Mouse (Mus musculus) lung, embryonic 15.5 days (tissue): Measurements from ENCODE around the gene Dctn3. TPM values are rescaled to one million over a fixed set of nuclear protein-coding genes. Genes with fewer than 3 reads are reported as not detected.
"Not testable (repeated sequence)": the region's sequence is repeated elsewhere in the genome, so short reads cannot be mapped to it uniquely, and the experiment has no call there.

ENCODE experiments used
- ATAC-seq: fragments of 200-750 bp; cut with Nextera tagmentation; 2 replicates; pipeline ENCODE4 v1.8.0; 2017; ENCODE audit warnings: moderate number of reproducible peaks, borderline replicate concordance; ENCODE audit not compliant: low FRiP score, low TSS enrichment; ENCODE audit errors: extremely low read depth
- H3K27ac ChIP-seq: fragments of 300-500 bp; sonication (generic); 2 replicates; pipeline ENCODE4 v1.5.1; 2015; ENCODE audit warnings: moderate library complexity, mild to moderate bottlenecking, inconsistent platforms
- H3K27me3 ChIP-seq: fragments of 300-500 bp; sonication (generic); 2 replicates; pipeline ENCODE4 v1.6.1; 2015; ENCODE audit warnings: inconsistent platforms
- H3K36me3 ChIP-seq: fragments of 300-500 bp; sonication (generic); 2 replicates; pipeline ENCODE4 v1.6.1; 2015; ENCODE audit warnings: inconsistent platforms
- H3K4me1 ChIP-seq: fragments of 300-500 bp; sonication (generic); 2 replicates; pipeline ENCODE4 v1.6.1; 2015; ENCODE audit warnings: inconsistent platforms
- H3K4me2 ChIP-seq: fragments of 300-500 bp; sonication (generic); 2 replicates; pipeline ENCODE4 v1.6.1; 2015; ENCODE audit warnings: inconsistent platforms, mild to moderate bottlenecking, moderate library complexity
- H3K4me3 ChIP-seq: fragments of 300-500 bp; sonication (generic); 2 replicates; pipeline ENCODE4 v1.5.1; 2015; ENCODE audit warnings: mild to moderate bottlenecking, inconsistent platforms
- H3K9ac ChIP-seq: fragments of 300-500 bp; sonication (generic); 2 replicates; pipeline ENCODE4 v1.6.1; 2015; ENCODE audit warnings: inconsistent platforms
- H3K9me3 ChIP-seq: fragments of 300-500 bp; sonication (generic); 2 replicates; pipeline ENCODE4 v1.6.1; 2016; ENCODE audit warnings: inconsistent platforms
- WGBS: fragments of 180-500 bp; shearing (Covaris S2); methylation state at CpG from one replicate; pipeline ENCODE4 v1.1.7; 2015; 5-methylcytosine and 5-hydroxymethylcytosine counted together
- polyA plus RNA-seq: library from polyadenylated mRNA; unstranded; fragments of >200 nt; fragmentation: Nextera tagmentation; extraction: Ambion mirVana; gene quantifications from 2 replicates; pipeline ENCODE4 v1.2.1, GENCODE M21; 2015

Gene Dctn3
- polyA plus RNA-seq, 1 experiment from 2014 or later, result 133 TPM

- H3K4me2 ChIP-seq, result peak overlapping the region; percentile 13; the same call in 1 of the 2 replicates
- H3K27ac ChIP-seq, result no peak overlapping the region
- no peak overlapping the region for H3K4me3 ChIP-seq
- H3K9ac ChIP-seq, result no peak overlapping the region
- no peak for ATAC-seq
- no peaks in the 10 kb centered on the region for H3K9me3 ChIP-seq
- WGBS, result 21% methylated on average over 8 of the region's 8 CpGs
- H3K4me1 ChIP-seq, result peaks cover 30% of the 10 kb centered on the region
- H3K27me3 ChIP-seq, result peaks cover 7% of the 10 kb centered on the region; the same call in 1 of the 2 replicates
- no peaks in the 10 kb centered on the region for H3K36me3 ChIP-seq
These were observed 14.7 kb downstream of the Dctn3 start for GRCm38 (mm10) chr4:41708192-41708745.

- peaks cover 7% of the 10 kb centered on the region; the same call in 1 of the 2 replicates for H3K27me3 ChIP-seq
- no peak overlapping the region for H3K9ac ChIP-seq
- no peaks in the 10 kb centered on the region for H3K9me3 ChIP-seq
- H3K4me1 ChIP-seq, result peaks cover 23% of the 10 kb centered on the region
- no peak overlapping the region for H3K27ac ChIP-seq
- no peaks in the 10 kb centered on the region for H3K36me3 ChIP-seq
- ATAC-seq, result peak; percentile 41; the same call in 1 of the 2 replicates
- peak overlapping the region; percentile 13; the same call in 1 of the 2 replicates for H3K4me2 ChIP-seq
- 4% methylated on average over 13 of the region's 13 CpGs for WGBS
- H3K4me3 ChIP-seq, result no peak overlapping the region
These were observed 15.9 kb downstream of the Dctn3 start for GRCm38 (mm10) chr4:41707011-41707535.

GRCm38 (mm10) chr4:41705922-41706754, 16.8 kb downstream of the Dctn3 start:
- Histone ChIP-seq H3K9ac (no peak overlapping the region), H3K9me3 (no peaks in the 10 kb centered on the region), H3K4me3 (no peak overlapping the region), H3K36me3 (no peaks in the 10 kb centered on the region), H3K27ac (no peak overlapping the region), H3K4me2 (no peak overlapping the region), H3K27me3 (peaks cover 7% of the 10 kb centered on the region; the same call in 1 of the 2 replicates), H3K4me1 (peaks cover 16% of the 10 kb centered on the region; the same call in 1 of the 2 replicates)
- 0 out of 2 replicates have a peak, but pooled peaks have one; percentile 37 for ATAC-seq
- 51% methylated on average over 19 of the region's 19 CpGs for WGBS

- 0% methylated on average over 5 of the region's 5 CpGs for WGBS
- Histone ChIP-seq H3K36me3 (no peaks in the 10 kb centered on the region), H3K4me2 (no peak overlapping the region), H3K27ac (no peak overlapping the region), H3K9me3 (no peaks in the 10 kb centered on the region), H3K4me3 (no peak overlapping the region), H3K4me1 (peaks cover 16% of the 10 kb centered on the region; the same call in 1 of the 2 replicates), H3K9ac (no peak overlapping the region), H3K27me3 (peaks cover 7% of the 10 kb centered on the region; the same call in 1 of the 2 replicates)
- no peak for ATAC-seq
These were observed 18.3 kb downstream of the Dctn3 start for GRCm38 (mm10) chr4:41704651-41705050.

- peaks cover 10% of the 10 kb centered on the region; the same call in 1 of the 2 replicates for H3K4me1 ChIP-seq
- not testable (repeated sequence) for ATAC-seq, H3K4me3 ChIP-seq, H3K27me3 ChIP-seq, H3K27ac ChIP-seq, H3K9me3 ChIP-seq, H3K9ac ChIP-seq, H3K4me2 ChIP-seq, H3K36me3 ChIP-seq
- WGBS, result 71% methylated on average over 2 of the region's 2 CpGs
These were observed 20.7 kb downstream of the Dctn3 start for GRCm38 (mm10) chr4:41702226-41702625.

GRCm38 (mm10) chr4:41700224-41700623, 22.7 kb downstream of the Dctn3 start:
- not testable (repeated sequence) for ATAC-seq, H3K36me3 ChIP-seq, H3K9me3 ChIP-seq, H3K4me3 ChIP-seq, H3K4me2 ChIP-seq, H3K9ac ChIP-seq, H3K27me3 ChIP-seq, H3K4me1 ChIP-seq, H3K27ac ChIP-seq
- 89% methylated on average over 4 of the region's 8 CpGs for WGBS

GRCm38 (mm10) chr4:41699783-41700182, 23.2 kb downstream of the Dctn3 start, which contains the start of gene Il11ra1:
Gene Il11ra1, plus strand, starts transcription at chr4:41699989.
- peak within 1 kb of the TSS; percentile 24; the same call in 1 of the 2 replicates for H3K4me2 ChIP-seq
- not testable (repeated sequence) for ATAC-seq
- 69% methylated on average over 10 of the region's 10 CpGs for WGBS

GRCm38 (mm10) chr4:41698421-41699016, 24.5 kb downstream of the Dctn3 start:
- not testable (repeated sequence) for H3K9ac ChIP-seq, H3K27me3 ChIP-seq, H3K4me1 ChIP-seq, H3K4me3 ChIP-seq, H3K9me3 ChIP-seq, ATAC-seq, H3K27ac ChIP-seq, H3K36me3 ChIP-seq
- 5% methylated on average over 25 of the region's 32 CpGs for WGBS
- peak overlapping the region; percentile 24; the same call in 1 of the 2 replicates for H3K4me2 ChIP-seq

More at GRCm38 (mm10) chr4:41699783-41700182, 23.2 kb downstream of the Dctn3 start, which contains the start of gene Il11ra1:
- not testable (repeated sequence) for H3K4me1 ChIP-seq, H3K4me3 ChIP-seq, H3K36me3 ChIP-seq, H3K27me3 ChIP-seq, H3K9me3 ChIP-seq, H3K9ac ChIP-seq, H3K27ac ChIP-seq

- H3K9ac ChIP-seq, result not testable (repeated sequence)
- H3K4me2 ChIP-seq, result peak within 1 kb of the TSS; percentile 50
These were observed 25.8 kb downstream of the Dctn3 start, which contains the start of gene Cntfr for GRCm38 (mm10) chr4:41696930-41697841. Gene Cntfr, minus strand, starts transcription at chr4:41697089.

GRCm38 (mm10) chr4:41696452-41696851, 26.5 kb downstream of the Dctn3 start:
- not testable (repeated sequence) for H3K9me3 ChIP-seq, ATAC-seq, H3K36me3 ChIP-seq, H3K4me1 ChIP-seq, H3K4me2 ChIP-seq, H3K27ac ChIP-seq, H3K9ac ChIP-seq, H3K4me3 ChIP-seq, H3K27me3 ChIP-seq
- WGBS, result 15% methylated on average over 11 of the region's 15 CpGs

More at GRCm38 (mm10) chr4:41696930-41697841, 25.8 kb downstream of the Dctn3 start, which contains the start of gene Cntfr:
- not testable (repeated sequence) for H3K9me3 ChIP-seq, H3K27ac ChIP-seq, H3K27me3 ChIP-seq, H3K4me3 ChIP-seq, H3K4me1 ChIP-seq, ATAC-seq, H3K36me3 ChIP-seq
- 14% methylated on average over 24 of the region's 40 CpGs for WGBS

GRCm38 (mm10) chr4:41695800-41696199, 27.2 kb downstream of the Dctn3 start:
- H3K4me1 ChIP-seq, H3K9ac ChIP-seq, H3K36me3 ChIP-seq, ATAC-seq, H3K27ac ChIP-seq, H3K27me3 ChIP-seq, H3K4me3 ChIP-seq, H3K9me3 ChIP-seq: not testable (repeated sequence)
- peak overlapping the region; percentile 50 for H3K4me2 ChIP-seq
- 1% methylated on average over 18 of the region's 38 CpGs for WGBS
